Mouse (Mus musculus): Measurements from ENCODE around the gene Cd2. TPM values are rescaled to one million over a fixed set of nuclear protein-coding genes. Genes with fewer than 3 reads are reported as not detected.

The Cd2 gene
- total and polyA plus RNA-seq, 2 experiments from 2014 or later = 0.22 TPM; not detected in 1

GRCm38 (mm10) chr3:101305046-101305445, 17.3 kb upstream of the Cd2 start:
- DNase-seq (ENCODE audit: low spot score) (no peak), ATAC-seq (ENCODE audit: low FRiP score) (no peak)
- Histone ChIP-seq H3K4me2 (ENCODE audit: low read depth, low read length, poor library complexity, severe bottlenecking) (no peak overlapping the region), H3K4me3 (ENCODE audit: low read depth, low read length) (no peak overlapping the region), H3K27ac (ENCODE audit: low read depth, low read length) (no peak overlapping the region), H3K9me3 (ENCODE audit: low read length) (no peaks in the 10 kb centered on the region), H3K36me3 (ENCODE audit: insufficient read depth, low read length) (no peaks in the 10 kb centered on the region), H3K9ac (replicated peaks; ENCODE audit: low read length, poor library complexity, severe bottlenecking) (no peak overlapping the region), H3K27me3 (ENCODE audit: insufficient read depth, low read length) (no peaks in the 10 kb centered on the region), H3K4me1 (ENCODE audit: insufficient read depth, low read length) (0 out of 2 replicates have a peak, but pooled peaks cover 4% of the 10 kb centered on the region)
- WGBS = 69% methylated on average over 2 of the region's 2 CpGs
- no peak for TF ChIP-seq CTCF (IDR thresholded peaks at IDR 0.05)

- no peak overlapping the region for H3K9ac ChIP-seq (replicated peaks; ENCODE audit: low read length, poor library complexity, severe bottlenecking)
- ATAC-seq (ENCODE audit: low FRiP score) (peak; percentile 36; the same call in 1 of the 2 replicates), DNase-seq (ENCODE audit: low spot score) (peak; percentile 83)
- WGBS = 22% methylated on average over 8 of the region's 8 CpGs
- peak; percentile 82 for TF ChIP-seq CTCF (IDR thresholded peaks at IDR 0.05)
- H3K9me3 ChIP-seq (ENCODE audit: low read length) = no peaks in the 10 kb centered on the region
- no peak overlapping the region for H3K4me3 ChIP-seq (ENCODE audit: low read depth, low read length)
- no peak overlapping the region for H3K4me2 ChIP-seq (ENCODE audit: low read depth, low read length, poor library complexity, severe bottlenecking)
- no peaks in the 10 kb centered on the region for H3K36me3 ChIP-seq (ENCODE audit: insufficient read depth, low read length)
- H3K4me1 ChIP-seq (ENCODE audit: insufficient read depth, low read length) = 0 out of 2 replicates have a peak, but pooled peaks cover 6% of the 10 kb centered on the region
- no peaks in the 10 kb centered on the region for H3K27me3 ChIP-seq (ENCODE audit: insufficient read depth, low read length)
- no peak overlapping the region for H3K27ac ChIP-seq (ENCODE audit: low read depth, low read length)
Observed at GRCm38 (mm10) chr3:101304156-101304555, 16.4 kb upstream of the Cd2 start.

- WGBS = 10% methylated on average over 23 of the region's 23 CpGs
- Histone ChIP-seq H3K27ac (ENCODE audit: low read depth, low read length) (peak overlapping the region; percentile 68), H3K27me3 (ENCODE audit: insufficient read depth, low read length) (no peaks in the 10 kb centered on the region), H3K9me3 (ENCODE audit: low read length) (no peaks in the 10 kb centered on the region), H3K36me3 (ENCODE audit: insufficient read depth, low read length) (no peaks in the 10 kb centered on the region), H3K4me3 (ENCODE audit: low read depth, low read length) (peak overlapping the region; percentile 17; the same call in 1 of the 2 replicates), H3K9ac (replicated peaks; ENCODE audit: low read length, poor library complexity, severe bottlenecking) (peak overlapping the region; percentile 15), H3K4me2 (ENCODE audit: low read depth, low read length, poor library complexity, severe bottlenecking) (peak overlapping the region; percentile 48), H3K4me1 (ENCODE audit: insufficient read depth, low read length) (0 out of 2 replicates have a peak, but pooled peaks cover 6% of the 10 kb centered on the region)
- TF ChIP-seq CTCF (IDR thresholded peaks at IDR 0.05) = no peak
- ATAC-seq (ENCODE audit: low FRiP score) = peak; percentile 53
- DNase-seq (ENCODE audit: low spot score) = peak; percentile 76
Observed at GRCm38 (mm10) chr3:101300271-101301071, 12.7 kb upstream of the Cd2 start.

GRCm38 (mm10) chr3:101299591-101299990, 11.9 kb upstream of the Cd2 start:
- Histone ChIP-seq H3K36me3 (ENCODE audit: insufficient read depth, low read length) (no peaks in the 10 kb centered on the region), H3K27me3 (ENCODE audit: insufficient read depth, low read length) (no peaks in the 10 kb centered on the region), H3K4me1 (ENCODE audit: insufficient read depth, low read length) (0 out of 2 replicates have a peak, but pooled peaks cover 6% of the 10 kb centered on the region), H3K9me3 (ENCODE audit: low read length) (no peaks in the 10 kb centered on the region), H3K9ac (replicated peaks; ENCODE audit: low read length, poor library complexity, severe bottlenecking) (no peak overlapping the region), H3K4me3 (ENCODE audit: low read depth, low read length) (no peak overlapping the region), H3K4me2 (ENCODE audit: low read depth, low read length, poor library complexity, severe bottlenecking) (no peak overlapping the region), H3K27ac (ENCODE audit: low read depth, low read length) (no peak overlapping the region)
- ATAC-seq (ENCODE audit: low FRiP score) (no peak), DNase-seq (ENCODE audit: low spot score) (no peak)
- TF ChIP-seq CTCF (IDR thresholded peaks at IDR 0.05) = no peak
- 69% methylated on average over 6 of the region's 6 CpGs for WGBS

GRCm38 (mm10) chr3:101297221-101297620, 9.5 kb upstream of the Cd2 start:
- Histone ChIP-seq H3K27me3 (ENCODE audit: insufficient read depth, low read length) (no peaks in the 10 kb centered on the region), H3K27ac (ENCODE audit: low read depth, low read length) (no peak overlapping the region), H3K4me3 (ENCODE audit: low read depth, low read length) (no peak overlapping the region), H3K36me3 (ENCODE audit: insufficient read depth, low read length) (no peaks in the 10 kb centered on the region), H3K4me1 (ENCODE audit: insufficient read depth, low read length) (0 out of 2 replicates have a peak, but pooled peaks cover 6% of the 10 kb centered on the region), H3K4me2 (ENCODE audit: low read depth, low read length, poor library complexity, severe bottlenecking) (no peak overlapping the region), H3K9ac (replicated peaks; ENCODE audit: low read length, poor library complexity, severe bottlenecking) (no peak overlapping the region), H3K9me3 (ENCODE audit: low read length) (no peaks in the 10 kb centered on the region)
- no peak for DNase-seq (ENCODE audit: low spot score)
- no peak for TF ChIP-seq CTCF (IDR thresholded peaks at IDR 0.05)
- no peak for ATAC-seq (ENCODE audit: low FRiP score)
- WGBS = 94% methylated on average over 5 of the region's 5 CpGs
